Mouse (Mus musculus): ENCODE data around the gene Nabp2.
A peak's percentile ranks its signal among the peaks of the same experiment; 100 is the strongest.

The Nabp2 gene

DNA sequence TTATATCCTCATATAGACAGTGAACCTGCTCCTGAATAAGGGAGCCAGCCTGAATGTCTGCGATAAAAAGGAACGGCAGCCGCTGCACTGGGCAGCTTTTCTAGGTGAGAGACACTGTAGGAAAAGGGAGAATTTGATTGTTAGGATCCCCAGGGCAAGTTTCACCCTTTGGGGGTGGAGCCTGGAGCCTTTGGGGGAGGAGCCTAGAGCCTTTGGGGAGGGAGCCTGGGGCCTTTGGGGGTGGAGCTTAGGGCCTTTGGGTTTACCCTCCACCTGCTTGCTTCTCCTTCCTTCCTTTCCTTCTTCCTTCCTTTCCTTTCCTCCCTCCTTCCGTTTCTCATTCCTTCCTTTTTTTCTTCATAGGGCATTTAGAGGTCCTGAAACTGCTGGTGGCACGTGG, 30.7 kb downstream of the Nabp2 start:
- no peak for DNase-seq

DNA sequence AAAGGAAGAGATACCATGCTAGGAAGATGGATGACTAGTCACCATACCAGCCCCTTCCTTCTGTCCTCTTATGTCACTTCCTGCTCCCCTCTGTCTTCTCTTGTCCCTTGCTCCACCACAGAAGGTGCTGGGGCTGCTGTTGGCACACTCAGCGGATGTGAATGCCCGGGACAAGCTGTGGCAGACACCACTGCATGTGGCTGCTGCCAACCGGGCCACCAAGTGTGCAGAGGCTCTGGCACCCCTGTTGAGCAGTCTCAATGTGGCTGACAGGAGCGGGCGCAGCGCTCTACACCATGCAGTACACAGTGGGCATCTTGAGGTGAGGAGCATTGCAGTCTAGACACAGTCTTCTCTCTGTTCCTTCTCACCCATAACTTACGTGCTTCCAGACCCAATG, 32.0 kb downstream of the Nabp2 start:
- DNase-seq = peak; percentile 32

DNA sequence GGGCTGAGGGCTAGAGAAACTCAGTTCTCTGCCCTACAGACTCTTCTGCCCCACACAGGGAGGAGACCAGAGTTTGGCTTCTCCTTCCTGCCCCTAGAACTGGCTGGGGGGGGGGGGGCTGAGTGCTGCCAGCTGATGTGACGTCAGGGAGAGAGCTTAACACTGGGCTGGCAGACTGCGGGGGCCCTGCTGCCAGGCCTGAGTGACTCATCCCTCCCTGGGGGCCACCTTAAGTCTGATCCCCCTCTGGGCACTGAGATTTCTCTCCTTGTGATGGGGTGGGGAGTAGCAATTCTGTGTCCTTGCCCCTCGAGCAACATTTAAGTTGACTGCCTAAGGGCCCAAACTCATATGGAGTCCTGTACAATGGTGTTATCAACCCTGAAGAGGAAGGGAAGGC, 32.8 kb downstream of the Nabp2 start:
- peak; percentile 52 for DNase-seq

DNA sequence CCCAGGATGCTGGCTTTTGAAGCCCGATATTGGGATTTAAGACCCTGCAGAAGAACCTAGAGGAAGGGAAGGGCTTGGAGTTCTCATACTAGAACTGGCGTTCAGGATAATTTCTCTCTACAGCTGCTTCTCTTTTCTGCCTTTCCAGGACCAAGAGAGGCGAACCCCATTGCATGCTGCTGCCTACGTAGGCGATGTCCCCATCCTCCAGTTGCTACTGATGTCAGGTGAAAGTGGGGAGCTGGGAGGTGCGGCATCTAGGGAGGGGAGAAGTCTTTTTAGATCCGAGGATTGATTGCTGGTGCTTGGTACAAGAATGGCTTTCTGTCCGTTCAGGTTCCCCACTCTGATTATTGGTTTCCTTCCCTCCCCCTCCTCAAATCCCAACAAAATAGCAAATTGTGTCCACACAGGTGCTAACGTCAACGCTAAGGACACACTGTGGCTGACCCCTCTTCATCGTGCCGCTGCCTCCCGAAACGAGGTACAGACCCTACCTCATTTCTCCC, 33.3 kb downstream of the Nabp2 start:
- peak; percentile 42 for DNase-seq

DNA sequence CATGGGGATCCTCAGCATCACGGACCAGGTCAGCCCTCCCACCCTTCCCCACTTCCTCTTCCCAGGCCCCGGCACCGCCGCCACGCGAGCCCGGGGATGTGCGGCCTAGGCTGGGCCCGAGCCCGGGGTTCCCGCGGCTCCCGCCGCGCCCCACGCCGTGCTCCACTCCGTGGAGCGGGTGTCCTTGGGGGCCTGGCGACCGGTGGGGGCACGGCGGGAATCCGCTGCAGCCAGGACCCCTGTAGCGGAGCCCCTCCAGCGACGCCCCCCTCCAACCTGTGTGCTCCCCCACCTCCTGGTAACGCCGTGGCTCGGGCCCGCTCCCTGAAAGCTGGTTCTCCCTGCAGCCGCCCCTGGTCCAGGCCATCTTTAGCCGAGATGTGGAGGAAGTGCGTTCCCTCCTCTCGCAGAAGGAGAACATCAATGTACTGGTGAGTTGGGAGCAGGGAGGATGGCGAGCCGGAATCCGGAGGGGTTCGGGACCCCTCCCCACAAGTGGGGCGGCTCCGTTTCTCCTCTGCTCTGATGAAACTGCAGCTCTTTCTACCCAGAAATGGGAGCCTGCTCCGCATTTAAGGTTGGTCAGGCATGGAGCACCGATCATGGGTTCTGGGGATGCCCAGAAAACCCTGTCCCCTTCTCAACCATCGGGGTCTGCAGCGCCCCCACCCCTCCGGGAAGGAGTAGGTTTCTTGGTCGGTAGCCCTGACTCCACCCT, 33.9 kb downstream of the Nabp2 start:
- DNase-seq = peak; percentile 37

DNA sequence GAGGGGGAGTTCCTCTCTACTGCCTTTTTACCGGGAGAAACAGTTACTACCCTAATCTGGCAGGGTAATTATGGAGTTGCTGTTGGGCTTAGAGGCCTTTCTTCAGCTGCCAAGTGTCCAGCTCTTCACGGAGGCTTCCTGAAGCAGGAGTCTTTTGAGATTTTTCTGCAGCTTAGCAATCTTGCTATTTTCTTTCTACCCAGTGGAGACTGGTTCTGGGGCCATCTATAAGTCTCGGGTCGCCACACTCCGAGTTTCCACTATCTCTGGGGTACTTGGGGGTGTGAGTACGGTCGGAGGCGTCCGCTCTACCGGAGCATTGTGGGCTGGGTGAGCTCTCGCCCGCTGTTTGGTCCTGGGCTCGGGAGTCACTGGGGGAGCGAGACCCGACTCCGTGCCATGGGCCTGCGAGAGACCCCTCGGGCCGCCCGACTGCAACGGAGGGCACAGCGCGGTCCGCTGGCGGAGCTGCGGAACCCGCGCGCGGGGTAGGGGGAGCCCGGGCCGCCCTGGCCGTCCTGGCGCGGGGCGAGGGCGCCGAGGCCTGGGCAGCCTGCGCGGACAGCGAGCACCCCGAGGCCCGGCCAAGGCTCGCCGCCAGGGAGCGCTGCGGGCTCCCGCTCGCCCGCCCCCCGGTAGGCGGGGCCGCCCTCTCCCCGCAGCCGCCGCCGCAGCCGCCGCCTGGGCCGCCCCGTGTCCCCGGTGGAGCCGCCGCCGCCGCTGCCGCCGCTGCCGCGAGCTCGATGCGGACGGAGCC, 34.7 kb downstream of the Nabp2 start, which contains the start of gene Ankrd52:
Gene Ankrd52, plus strand, starts transcription at position 661 of the 757 bp plus-strand sequence.
- peak; percentile 83 for DNase-seq

DNA sequence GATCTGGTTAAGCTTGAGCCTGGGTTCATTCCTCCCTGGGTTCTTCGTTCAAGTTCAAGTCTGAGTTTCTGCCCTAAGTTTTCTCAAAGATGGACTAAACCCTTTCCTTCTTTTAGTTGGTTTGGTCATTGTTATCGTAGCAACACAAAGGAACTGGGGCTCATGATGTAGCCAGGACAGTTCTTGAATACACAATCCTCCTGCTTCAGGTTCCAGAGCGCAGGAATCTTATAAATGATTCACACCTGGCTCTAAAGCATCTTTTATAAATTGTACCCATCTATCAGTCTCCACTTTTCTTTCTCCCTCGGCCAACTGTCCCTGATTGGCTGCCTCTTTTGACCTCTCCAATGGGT, 35.2 kb downstream of the Nabp2 start:
- no peak for DNase-seq

DNA sequence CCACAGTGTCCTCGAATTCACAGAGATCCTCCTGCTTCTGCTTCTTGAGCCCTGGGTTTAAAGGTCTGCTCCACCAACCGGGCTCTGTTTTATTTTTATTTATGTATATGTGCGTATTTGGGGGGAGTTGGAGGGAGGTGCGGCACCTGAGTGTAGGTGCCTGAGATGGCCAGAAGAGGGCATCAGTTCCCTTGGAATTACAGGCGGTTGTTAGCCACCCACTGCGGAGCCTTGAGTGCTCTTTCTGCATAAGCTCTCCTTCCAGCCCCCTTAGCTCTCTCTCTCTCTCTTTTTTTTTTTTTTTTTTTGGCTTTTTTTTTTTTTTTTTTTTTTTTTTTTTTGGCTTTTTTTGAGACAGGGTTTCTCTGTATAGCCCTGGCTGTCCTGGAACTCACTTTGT, 36.9 kb downstream of the Nabp2 start:
- DNase-seq = no peak

DNA sequence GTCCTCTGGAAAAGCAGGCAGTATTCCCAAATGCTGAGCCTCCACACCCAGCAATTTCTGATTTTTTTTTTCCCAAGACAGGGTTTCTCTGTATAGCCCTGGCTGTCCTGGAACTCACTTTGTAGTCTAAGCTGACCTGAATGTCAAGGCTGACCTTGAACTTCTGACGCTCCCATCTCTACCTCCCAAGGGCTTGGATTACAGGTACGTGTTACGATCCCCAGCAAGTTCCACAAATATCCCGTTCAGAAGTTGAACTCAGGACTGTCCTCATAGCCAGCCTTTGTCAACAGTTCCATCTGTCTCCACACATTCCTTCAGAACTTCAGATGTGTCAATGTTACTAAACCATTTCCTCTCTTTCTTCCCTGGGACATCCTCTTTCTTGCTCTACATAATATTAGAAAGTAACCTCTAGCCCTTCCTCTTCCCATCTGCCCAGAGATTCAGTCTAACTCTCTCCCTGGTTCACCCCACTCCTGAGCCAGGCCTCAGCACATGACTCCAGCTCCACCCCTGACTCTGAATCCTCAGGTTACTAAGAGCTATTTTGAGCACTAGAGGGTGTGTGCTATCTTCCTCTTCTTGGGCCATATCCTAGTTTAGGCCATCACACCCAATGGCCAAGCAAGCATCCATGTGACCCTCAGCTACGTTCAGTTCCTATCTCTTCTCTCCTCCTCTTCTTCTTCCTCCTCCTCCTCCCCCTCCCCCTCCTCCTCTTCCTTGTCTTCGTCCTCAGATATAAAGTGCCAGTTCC, 38.1 kb downstream of the Nabp2 start:
- no peak for DNase-seq

DNA sequence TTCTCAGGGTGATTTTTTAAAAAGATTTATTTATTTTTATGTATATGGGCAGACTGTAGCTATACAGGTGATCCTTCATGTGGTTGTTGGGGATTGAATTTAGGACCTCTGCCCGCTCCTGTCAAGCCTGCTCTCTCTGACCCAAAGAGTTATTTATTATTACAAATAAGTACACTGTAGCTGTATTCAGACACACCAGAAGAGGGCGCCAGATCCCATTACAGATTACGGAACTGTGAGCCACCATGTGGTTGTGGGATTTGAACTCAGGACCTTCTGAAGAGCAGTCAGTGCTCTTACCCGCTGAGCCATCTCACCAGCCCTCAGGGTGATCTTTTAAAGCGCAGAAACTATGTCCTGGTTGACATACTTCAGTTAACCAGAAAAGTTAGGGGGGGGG, 39.1 kb downstream of the Nabp2 start:
- no peak for DNase-seq

DNA sequence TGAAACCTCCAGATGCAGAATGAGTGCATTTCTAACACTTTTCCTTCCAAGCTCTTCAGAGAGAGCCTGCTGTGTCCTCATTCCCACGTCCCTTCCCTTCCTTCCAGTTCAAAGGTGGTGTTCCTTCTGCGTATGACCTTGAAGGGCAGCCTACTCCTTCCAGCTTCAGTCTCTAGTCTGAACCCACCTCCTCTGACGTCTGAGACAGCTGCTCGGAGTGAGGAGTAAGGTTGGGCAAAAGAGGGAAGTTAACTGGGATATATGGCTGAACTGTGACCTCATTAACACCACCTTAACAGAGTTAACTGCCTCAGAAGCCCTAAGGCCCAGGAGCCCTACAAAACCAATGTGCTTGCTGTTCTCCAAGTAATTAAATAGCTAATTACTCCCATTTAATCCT, 40.7 kb downstream of the Nabp2 start:
- DNase-seq = no peak

DNA sequence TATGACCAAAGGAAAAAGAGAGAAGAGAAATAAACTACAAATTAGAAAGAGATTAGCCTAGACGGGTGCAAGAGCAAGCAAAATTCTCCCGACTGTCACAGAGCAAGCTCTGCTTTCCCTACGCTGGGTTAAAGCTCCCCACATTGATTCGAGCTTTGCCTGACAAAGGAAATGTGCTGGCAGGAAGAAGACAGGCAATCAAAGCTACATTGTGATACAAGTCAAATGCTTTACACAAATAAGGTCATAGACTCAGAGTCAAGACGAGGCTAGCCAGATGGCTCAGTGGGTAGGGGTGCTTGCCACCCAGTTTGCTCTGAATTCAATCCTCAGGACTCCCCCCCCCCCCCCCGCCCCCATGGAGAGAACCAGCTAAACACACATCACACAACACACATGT, 41.3 kb downstream of the Nabp2 start:
- no peak for DNase-seq

DNA sequence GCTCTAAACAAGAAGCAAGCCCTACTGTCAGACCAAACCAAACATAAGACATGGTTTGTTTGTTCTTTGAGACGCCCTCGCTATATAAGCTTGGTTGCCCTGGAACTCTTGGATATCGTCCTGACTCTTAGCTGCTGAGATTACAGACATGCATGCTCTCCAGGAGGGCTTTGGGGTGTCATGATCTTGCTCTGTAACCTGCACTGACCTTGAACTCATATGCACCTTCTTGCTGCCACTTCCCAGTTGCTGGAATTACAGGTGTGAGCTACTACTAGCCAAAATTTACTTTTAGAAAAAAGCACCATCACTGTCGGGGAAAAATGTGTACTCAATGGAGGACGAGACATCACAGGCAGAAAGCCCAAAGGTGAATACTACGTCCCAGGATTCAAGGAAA, 41.7 kb downstream of the Nabp2 start:
- no peak for DNase-seq

DNA sequence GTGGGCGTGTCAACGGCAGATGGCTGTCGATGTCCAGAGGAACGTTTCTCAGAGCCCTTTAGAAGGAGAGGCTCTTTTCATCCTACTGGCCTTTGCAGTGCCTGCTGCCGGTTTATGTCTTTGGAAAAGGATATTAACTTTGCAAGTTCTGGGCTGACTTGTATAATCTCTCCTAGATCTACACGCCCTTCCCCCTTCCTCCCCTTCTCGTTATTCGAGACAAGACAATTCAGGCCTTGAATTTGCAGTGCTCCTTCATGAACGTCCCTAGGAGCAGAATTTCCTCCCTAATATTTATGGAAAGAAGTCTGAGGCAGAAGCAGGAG, 42.1 kb downstream of the Nabp2 start:
- DNase-seq = no peak

DNA sequence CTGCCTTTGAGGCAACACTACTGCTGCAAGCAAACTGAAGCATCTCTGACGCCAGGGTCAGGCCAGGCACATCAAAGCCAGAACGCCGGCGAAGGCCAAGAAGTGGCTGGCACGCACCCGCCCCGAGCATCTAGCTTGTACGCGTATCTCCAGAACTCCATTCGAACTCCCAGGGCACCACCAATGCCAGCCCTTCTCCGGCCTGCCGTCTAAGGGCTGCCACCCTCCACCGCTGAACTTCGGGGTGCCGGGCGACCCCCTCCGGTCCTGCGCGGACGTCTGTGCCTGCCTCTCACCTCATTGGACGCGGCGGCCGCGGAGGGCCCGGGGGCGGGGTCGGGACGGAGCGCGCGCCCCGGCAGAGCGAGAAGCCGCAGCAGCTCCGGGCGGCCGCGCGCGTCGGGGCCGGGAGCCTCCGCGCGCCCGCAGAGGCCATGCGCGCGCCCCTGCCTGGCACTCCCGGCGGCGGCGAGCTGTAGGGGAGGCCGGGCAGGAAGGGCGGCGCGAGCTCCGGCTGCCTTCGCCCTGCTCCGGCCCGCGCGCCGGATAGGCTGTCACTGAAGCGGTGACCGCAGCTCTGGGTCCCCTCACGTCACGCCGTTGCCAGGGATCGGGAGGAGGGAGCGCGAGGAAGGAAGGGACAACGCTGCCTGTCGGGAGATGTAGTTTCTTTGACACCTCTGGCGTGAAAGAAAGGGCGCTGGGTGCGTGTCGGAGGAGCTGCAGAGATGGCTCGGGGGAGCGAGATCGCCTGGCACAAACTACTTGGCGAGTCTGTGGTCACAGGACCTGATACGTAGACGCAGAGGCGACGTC, 42.7 kb downstream of the Nabp2 start, which contains the start of gene Coq10a:
Gene Coq10a, minus strand, starts transcription at position 596 of the 816 bp plus-strand sequence.
- peak; percentile 95 for DNase-seq

DNA sequence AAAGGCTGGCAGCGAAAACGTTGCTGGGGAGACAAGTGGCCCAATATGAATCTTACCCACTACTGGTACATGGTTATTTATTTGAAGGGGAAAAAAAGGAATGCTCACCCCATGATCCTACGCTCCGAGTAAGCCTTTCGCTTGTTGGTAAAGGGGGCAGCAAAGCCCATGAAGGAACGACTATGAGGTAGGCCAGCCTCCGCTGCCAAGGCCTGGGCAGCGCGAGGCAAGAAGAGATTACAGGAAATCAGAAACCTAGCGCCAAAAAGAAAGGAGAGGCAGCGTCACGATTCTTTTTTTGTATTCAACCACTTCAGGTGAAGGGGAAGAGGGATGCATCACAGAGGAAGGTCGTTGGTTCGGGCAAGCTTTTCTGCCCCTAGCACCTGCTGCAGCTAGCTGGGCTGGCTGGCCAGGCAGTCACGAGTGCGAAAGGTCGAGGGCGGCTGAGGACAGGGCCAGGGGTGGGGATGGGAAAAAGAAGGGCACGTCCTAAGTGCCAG, 43.3 kb downstream of the Nabp2 start:
- DNase-seq = no peak

DNA sequence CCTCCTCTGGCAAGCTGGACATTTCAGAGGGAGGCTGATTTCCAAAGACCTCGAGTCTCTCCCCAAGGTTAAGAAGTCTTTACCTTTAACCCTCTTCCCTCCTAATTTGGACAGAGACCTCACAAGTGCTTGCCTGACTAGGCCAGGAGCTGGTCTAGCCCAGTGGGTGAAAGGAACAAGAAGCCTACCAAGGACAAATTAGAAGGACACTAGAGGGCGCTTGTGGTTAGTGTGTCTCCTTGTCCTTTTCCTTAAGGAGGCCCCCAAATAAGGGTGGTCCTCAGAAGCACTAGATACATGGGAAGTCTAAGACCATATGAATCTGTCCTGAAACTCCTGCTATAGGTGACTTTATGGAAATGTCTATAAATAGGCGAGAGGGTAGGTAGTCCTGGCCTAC, 48.7 kb downstream of the Nabp2 start:
- no peak for DNase-seq

DNA sequence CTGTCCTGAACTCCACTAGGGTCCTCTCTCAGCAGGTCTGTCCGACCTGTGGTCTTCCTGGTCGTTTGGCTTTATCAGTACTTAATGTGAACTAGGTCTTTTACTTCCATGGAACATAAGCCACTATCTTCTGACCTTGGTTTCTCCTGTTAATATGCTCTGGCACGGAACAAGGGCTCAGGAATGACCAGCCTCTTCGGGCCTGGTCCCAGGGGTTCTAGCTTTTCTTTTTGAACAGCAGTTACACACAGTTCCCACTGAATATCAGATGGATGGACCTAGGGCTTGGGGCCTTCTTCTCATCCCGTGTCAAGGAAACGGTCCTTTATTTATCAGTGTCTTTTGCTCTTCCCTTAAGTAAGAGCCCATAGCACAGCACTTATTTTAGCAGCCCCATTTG, 49.5 kb downstream of the Nabp2 start:
- no peak for DNase-seq

DNA sequence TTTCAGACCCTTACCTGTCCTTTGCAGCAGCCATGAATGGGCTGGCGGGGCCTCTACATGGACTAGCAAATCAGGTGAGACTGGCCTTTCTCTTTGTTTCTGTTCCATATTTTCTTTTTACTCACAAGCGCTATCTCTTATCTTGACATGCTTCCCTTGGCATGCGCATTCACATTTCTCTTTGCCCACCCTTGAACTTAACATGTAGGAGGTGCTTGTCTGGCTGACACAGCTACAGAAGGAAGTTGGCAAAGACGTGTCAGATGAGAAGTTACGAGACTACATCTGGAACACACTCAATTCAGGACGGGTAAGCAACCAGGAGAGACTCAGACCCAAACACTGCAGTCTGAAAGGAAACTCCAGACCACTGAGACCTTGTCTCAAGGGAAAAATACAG, 52.1 kb downstream of the Nabp2 start:
- DNase-seq = no peak

DNA sequence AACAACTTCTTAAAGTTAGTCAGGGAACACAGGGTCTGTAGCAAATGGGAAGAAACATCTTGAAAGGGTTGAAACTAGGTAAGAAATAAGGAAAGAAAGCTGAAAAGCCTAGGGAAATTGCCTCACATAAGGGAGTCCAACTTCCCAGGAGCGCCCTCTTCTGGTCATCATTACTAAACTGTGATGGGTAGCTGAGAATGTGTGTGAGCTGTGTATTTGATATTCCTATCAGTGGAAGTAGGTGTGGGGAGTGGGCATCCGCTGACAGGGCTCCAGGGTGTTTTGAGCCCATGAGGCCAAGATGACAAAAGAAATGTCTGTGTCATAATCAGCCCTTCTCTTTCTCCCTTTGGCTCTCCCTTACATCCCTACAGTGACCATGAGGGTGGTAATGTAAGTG, 52.5 kb downstream of the Nabp2 start:
- DNase-seq = peak; percentile 43
